Mouse (Mus musculus) intestine, embryonic 14.5 days (tissue): ENCODE results near the gene Col11a1. TPM values are rescaled to one million over a fixed set of nuclear protein-coding genes. Genes with fewer than 3 reads are reported as not detected.

Source experiments
- ATAC-seq: fragments of 200-750 bp; cut with Nextera tagmentation; replicated peaks from 2 replicates; pipeline ENCODE4 v1.8.0; 2017; ENCODE audit warnings: low read depth, moderate number of reproducible peaks, moderate TSS enrichment, moderate library complexity; ENCODE audit not compliant: low FRiP score, low TSS enrichment
- DNase-seq: peaks from one replicate; pipeline ENCODE4 v3.0.0-alpha.2; 2018; ENCODE audit warnings: low spot score
- H3K27ac ChIP-seq: fragments of 300-500 bp; sonication (generic); 2 replicates; pipeline ENCODE4 v1.5.1; 2014; ENCODE audit warnings: low read depth, mild to moderate bottlenecking, control low read depth
- H3K27me3 ChIP-seq: fragments of 300-500 bp; sonication (generic); replicated peaks from 2 replicates; pipeline ENCODE4 v1.6.1; 2014; ENCODE audit warnings: low read length, control low read depth; ENCODE audit not compliant: control insufficient read depth, insufficient read depth
- H3K36me3 ChIP-seq: fragments of 300-500 bp; sonication (generic); 2 replicates; pipeline ENCODE4 v1.6.1; 2014; ENCODE audit warnings: low read length, control low read depth; ENCODE audit not compliant: control insufficient read depth, insufficient read depth
- H3K4me1 ChIP-seq: fragments of 300-500 bp; sonication (generic); replicated peaks from 2 replicates; pipeline ENCODE4 v1.6.1; 2014; ENCODE audit warnings: low read length, control low read depth, mixed read lengths; ENCODE audit not compliant: control insufficient read depth, insufficient read depth
- H3K4me2 ChIP-seq: fragments of 300-500 bp; sonication (generic); 2 replicates; pipeline ENCODE4 v1.6.1; 2014; ENCODE audit warnings: low read length
- H3K4me3 ChIP-seq: fragments of 300-500 bp; sonication (generic); 2 replicates; pipeline ENCODE4 v1.5.1; 2014; ENCODE audit warnings: low read depth, low read length, control low read depth, mixed read lengths
- H3K9ac ChIP-seq: fragments of 300-500 bp; sonication (generic); 2 replicates; pipeline ENCODE4 v1.6.1; 2014; ENCODE audit warnings: mild to moderate bottlenecking, low read length
- H3K9me3 ChIP-seq: fragments of 300-500 bp; sonication (generic); 2 replicates; pipeline ENCODE4 v1.6.1; 2016; ENCODE audit warnings: low read length, control low read depth; ENCODE audit not compliant: control insufficient read depth
- WGBS: fragments of 180-500 bp; shearing (Covaris S2); extraction: QIAGEN DNeasy Blood & Tissue Kit; methylation state at CpG from one replicate; pipeline ENCODE4 v1.1.7; 2014; 5-methylcytosine and 5-hydroxymethylcytosine counted together
- polyA plus RNA-seq: library from polyadenylated mRNA; unstranded; fragments of >200 nt; fragmentation: Nextera tagmentation; extraction: Ambion mirVana; gene quantifications from 2 replicates; pipeline ENCODE4 v1.2.1, GENCODE M21; 2014

Col11a1 gene
- polyA plus RNA-seq, 1 experiment from 2014 or later, result 6.0 TPM

DNA sequence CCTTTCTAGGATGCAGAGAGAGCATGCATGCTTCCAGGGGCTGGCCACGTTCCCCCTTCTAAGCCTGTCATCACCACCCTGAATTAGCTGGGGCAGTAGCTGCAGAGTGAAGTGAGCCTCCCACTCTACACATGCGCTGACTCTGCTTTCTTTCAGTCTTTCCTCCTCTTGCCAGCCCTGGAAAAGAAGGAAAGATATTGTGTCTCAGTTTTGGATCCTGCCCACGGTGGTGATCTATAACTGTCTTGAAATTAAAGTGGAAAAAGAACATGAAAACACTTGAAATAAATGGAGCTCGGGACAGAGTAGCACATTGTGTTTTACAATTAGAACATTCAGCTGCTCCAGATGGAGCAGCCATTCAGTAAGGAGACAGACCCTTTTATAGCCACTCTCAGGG lies 35.2 kb downstream of the Col11a1 start:
- no peak overlapping the region for H3K9ac ChIP-seq
- ATAC-seq (no peak), DNase-seq (no peak)
- no peaks in the 10 kb centered on the region for H3K36me3 ChIP-seq
- H3K4me3 ChIP-seq, result no peak overlapping the region
- no peaks in the 10 kb centered on the region for H3K4me1 ChIP-seq
- WGBS, result 44% methylated on average over 4 of the region's 4 CpGs
- no peaks in the 10 kb centered on the region for H3K27me3 ChIP-seq
- no peak overlapping the region for H3K27ac ChIP-seq
- no peaks in the 10 kb centered on the region for H3K9me3 ChIP-seq
- no peak overlapping the region for H3K4me2 ChIP-seq

DNA sequence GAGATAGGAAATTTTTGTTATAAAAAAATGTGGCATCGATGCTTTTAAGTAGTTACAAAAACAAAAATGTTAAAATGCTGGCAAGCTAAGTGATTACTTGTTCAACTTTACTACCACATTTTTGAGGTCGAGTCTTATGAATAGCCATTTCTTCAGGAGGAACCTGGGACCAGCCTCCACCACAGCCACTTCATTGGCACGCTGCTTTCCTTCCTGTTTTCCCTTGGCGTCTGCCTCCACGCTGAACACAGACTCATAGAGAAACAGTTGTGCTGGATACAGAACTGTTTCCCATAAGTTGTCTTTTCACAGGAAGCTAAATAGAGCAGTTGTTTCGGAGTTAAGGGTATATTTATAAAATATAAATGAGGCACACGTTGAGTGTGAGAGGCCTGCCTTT lies 69.0 kb downstream of the Col11a1 start:
- ATAC-seq (no peak), DNase-seq (no peak)
- no peak overlapping the region for H3K9ac ChIP-seq
- H3K9me3 ChIP-seq, result no peaks in the 10 kb centered on the region
- no peaks in the 10 kb centered on the region for H3K4me1 ChIP-seq
- no peaks in the 10 kb centered on the region for H3K36me3 ChIP-seq
- 66% methylated on average over 7 of the region's 7 CpGs for WGBS
- no peak overlapping the region for H3K27ac ChIP-seq
- H3K27me3 ChIP-seq, result no peaks in the 10 kb centered on the region
- H3K4me3 ChIP-seq, result no peak overlapping the region
- H3K4me2 ChIP-seq, result no peak overlapping the region

DNA sequence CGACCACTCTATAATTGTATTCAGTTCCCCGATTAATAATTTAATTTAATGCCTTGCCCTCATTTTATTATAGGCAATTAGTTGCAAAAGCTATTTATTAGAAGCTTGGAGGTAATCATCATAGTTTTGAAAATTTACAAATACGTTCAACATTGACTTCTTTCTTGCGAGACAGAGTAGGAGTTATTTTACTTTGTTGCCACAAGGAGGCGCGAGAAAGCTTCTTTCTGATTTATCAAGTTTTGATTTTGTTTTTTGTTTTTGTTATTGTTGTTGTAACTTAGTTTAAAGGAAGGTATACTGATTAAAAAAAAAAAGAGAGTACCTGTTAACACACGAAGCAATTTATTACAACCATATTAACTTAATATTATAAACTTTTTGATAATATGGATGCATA lies 76.8 kb downstream of the Col11a1 start:
- H3K4me3 ChIP-seq, result no peak overlapping the region
- H3K9me3 ChIP-seq, result no peaks in the 10 kb centered on the region
- WGBS, result 29% methylated on average over 7 of the region's 7 CpGs
- H3K36me3 ChIP-seq, result no peaks in the 10 kb centered on the region
- DNase-seq, result no peak
- no peak overlapping the region for H3K9ac ChIP-seq
- H3K4me2 ChIP-seq, result no peak overlapping the region
- H3K27ac ChIP-seq, result no peak overlapping the region
- no peaks in the 10 kb centered on the region for H3K27me3 ChIP-seq
- no peak for ATAC-seq
- H3K4me1 ChIP-seq, result no peaks in the 10 kb centered on the region

DNA sequence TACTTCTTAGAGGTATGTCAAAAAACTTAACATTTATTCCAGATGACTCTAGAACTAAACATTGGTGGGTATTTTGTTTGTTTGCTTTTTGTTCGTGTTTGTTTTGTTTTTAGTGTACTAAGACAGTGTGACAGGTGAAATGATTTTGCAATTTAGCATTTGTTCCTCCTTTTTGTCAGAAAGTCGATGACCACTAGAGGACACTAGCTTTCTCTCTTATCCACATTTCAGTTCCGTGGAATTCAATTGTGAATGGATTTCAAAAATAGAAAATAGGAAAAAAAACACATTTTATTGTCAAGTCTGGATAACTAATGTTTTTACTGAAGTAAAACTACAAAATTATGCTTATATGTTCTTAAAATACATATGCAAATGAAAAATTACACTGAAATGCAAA lies 116.8 kb downstream of the Col11a1 start:
- 20% methylated on average over 3 of the region's 3 CpGs for WGBS
- Histone ChIP-seq H3K9me3 (no peaks in the 10 kb centered on the region), H3K36me3 (no peaks in the 10 kb centered on the region), H3K4me3 (no peak overlapping the region), H3K4me1 (no peaks in the 10 kb centered on the region), H3K9ac (no peak overlapping the region), H3K27ac (no peak overlapping the region), H3K4me2 (no peak overlapping the region), H3K27me3 (no peaks in the 10 kb centered on the region)
- ATAC-seq (no peak), DNase-seq (no peak)

DNA sequence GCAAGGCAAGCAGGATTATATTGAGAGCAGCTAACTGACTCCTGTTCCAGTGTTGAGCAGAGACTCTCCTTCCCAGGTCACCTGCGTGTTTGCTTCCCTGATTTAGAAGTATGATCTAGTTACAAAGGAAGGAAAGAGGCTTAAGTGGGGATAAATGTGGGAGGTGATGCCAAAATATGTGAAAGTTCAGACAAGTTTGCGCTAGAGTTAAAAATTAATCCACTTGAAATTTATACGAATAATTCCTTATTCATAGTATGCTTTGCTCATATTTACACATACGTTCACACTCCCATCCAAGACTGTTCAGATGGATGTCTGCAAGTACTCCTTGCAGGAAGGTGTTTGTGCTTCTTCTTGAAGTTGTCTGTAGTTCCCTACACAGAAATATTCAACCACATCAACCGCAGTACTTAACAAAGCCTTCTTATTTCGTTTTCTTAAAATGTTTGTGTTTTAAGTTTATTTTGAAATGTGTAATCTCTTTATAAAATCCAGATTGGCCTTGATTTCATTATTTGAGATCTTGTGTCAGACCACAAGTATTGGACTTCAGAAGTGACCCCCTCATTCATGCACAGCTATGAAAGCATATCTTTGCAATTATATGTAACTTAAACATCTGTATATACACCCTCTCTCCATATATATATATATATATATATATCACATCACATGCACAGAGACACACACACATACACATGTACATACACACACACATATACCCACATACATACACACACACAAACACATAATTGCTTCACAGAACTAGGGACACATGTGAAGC lies 167.8 kb downstream of the Col11a1 start:
- H3K27me3 ChIP-seq, result no peaks in the 10 kb centered on the region
- H3K9me3 ChIP-seq, result no peaks in the 10 kb centered on the region
- H3K4me2 ChIP-seq, result no peak overlapping the region
- DNase-seq (no peak), ATAC-seq (no peak)
- H3K9ac ChIP-seq, result no peak overlapping the region
- 83% methylated on average over 6 of the region's 6 CpGs for WGBS
- no peak overlapping the region for H3K4me3 ChIP-seq
- no peaks in the 10 kb centered on the region for H3K4me1 ChIP-seq
- no peaks in the 10 kb centered on the region for H3K36me3 ChIP-seq
- H3K27ac ChIP-seq, result no peak overlapping the region

DNA sequence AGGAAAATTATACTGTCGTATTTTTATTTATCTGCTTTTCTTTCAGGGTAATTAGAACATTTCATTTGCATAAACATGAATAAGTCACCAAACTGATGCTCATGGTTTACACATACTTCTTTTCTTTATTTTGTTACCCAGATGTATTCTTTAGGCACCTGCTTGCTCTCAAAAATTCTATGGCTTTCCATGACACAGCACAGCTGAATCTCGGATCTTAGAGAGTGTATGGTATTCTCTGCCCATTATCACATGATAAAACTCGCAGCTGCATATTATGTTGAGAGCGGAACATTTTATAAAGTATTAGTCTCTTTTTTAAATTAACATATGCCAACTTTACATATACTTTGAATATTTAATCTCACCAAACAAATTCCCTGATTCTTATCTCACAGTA lies 181.9 kb downstream of the Col11a1 start:
- WGBS, result 85% methylated on average over 4 of the region's 4 CpGs
- Histone ChIP-seq H3K4me2 (no peak overlapping the region), H3K27me3 (no peaks in the 10 kb centered on the region), H3K36me3 (no peaks in the 10 kb centered on the region), H3K9me3 (no peaks in the 10 kb centered on the region), H3K4me1 (no peaks in the 10 kb centered on the region), H3K27ac (no peak overlapping the region), H3K9ac (no peak overlapping the region), H3K4me3 (no peak overlapping the region)
- ATAC-seq (no peak), DNase-seq (no peak)

DNA sequence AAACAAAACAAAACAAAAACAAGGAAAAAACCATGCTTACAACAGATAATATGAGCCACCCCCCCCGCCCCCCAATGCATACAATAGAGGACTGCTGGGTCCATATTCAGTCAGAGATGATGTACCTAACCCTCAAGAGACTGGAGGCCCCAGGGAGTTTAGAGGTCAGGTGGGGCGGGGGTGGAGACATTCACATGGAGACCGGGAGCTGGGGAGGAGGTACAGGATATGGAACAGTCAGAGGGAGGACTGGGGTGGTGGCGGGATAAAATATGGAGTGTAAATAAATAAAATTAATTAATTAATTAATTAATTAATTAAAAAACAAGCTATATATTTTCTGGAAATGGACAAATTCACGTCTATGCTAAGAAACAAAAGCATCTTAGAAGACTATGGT lies 185.8 kb downstream of the Col11a1 start:
- H3K4me3 ChIP-seq, result no peak overlapping the region
- ATAC-seq (no peak), DNase-seq (no peak)
- no peaks in the 10 kb centered on the region for H3K9me3 ChIP-seq
- H3K27ac ChIP-seq, result no peak overlapping the region
- no peak overlapping the region for H3K4me2 ChIP-seq
- H3K36me3 ChIP-seq, result no peaks in the 10 kb centered on the region
- WGBS, result 82% methylated on average over 5 of the region's 5 CpGs
- H3K4me1 ChIP-seq, result no peaks in the 10 kb centered on the region
- no peaks in the 10 kb centered on the region for H3K27me3 ChIP-seq
- no peak overlapping the region for H3K9ac ChIP-seq

DNA sequence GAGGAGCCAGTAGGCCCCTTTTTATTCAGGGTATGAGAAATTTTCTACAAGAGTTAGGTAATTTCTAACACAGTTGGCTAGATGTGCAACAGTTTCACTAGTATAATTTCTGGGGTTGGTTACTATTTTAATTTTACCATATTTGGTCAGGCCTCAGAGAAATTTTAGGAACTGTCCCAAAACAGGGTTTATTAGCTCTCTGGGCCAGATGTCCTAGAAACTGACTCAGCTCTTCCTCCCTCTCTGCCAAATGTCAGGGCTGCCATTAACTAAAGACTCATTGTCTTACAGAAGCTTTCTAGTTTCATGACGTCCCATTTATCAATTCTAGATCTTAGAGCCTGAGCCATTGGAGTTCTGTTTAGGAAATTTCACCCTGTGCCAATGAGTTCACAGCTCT lies 199.2 kb downstream of the Col11a1 start:
- H3K27ac ChIP-seq, result no peak overlapping the region
- H3K36me3 ChIP-seq, result no peaks in the 10 kb centered on the region
- no peaks in the 10 kb centered on the region for H3K4me1 ChIP-seq
- 55% methylated on average over 1 of the region's 1 CpGs for WGBS
- no peaks in the 10 kb centered on the region for H3K9me3 ChIP-seq
- ATAC-seq (no peak), DNase-seq (no peak)
- no peak overlapping the region for H3K4me2 ChIP-seq
- no peak overlapping the region for H3K4me3 ChIP-seq
- no peaks in the 10 kb centered on the region for H3K27me3 ChIP-seq
- H3K9ac ChIP-seq, result no peak overlapping the region
